Mouse (Mus musculus): ENCODE measurements around the gene Cyb5r3. TPM values are rescaled to one million over a fixed set of nuclear protein-coding genes. Genes with fewer than 3 reads are reported as not detected.

Cyb5r3 gene
- polyA plus RNA-seq, 1 experiment from 2014 or later, result 117 TPM

- H3K9ac ChIP-seq, result no peak overlapping the region
- no peak overlapping the region for H3K27ac ChIP-seq
- 68% methylated on average over 5 of the region's 5 CpGs for WGBS
- H3K4me2 ChIP-seq, result no peak overlapping the region
- H3K27me3 ChIP-seq, result no peaks in the 10 kb centered on the region
- no peak overlapping the region for H3K4me3 ChIP-seq
- no peaks in the 10 kb centered on the region for H3K9me3 ChIP-seq
- H3K36me3 ChIP-seq, result peaks cover 25% of the 10 kb centered on the region
- H3K4me1 ChIP-seq (replicated peaks), result peaks cover 44% of the 10 kb centered on the region
- ATAC-seq (ENCODE audit: low FRiP score), result no peak
Measured at GRCm38 (mm10) chr15:83167126-83167525, 5.3 kb downstream of the Cyb5r3 start.

GRCm38 (mm10) chr15:83166642-83167041 is 5.8 kb downstream of the Cyb5r3 start:
- no peak overlapping the region for H3K4me2 ChIP-seq
- H3K9ac ChIP-seq, result no peak overlapping the region
- no peak overlapping the region for H3K4me3 ChIP-seq
- no peaks in the 10 kb centered on the region for H3K27me3 ChIP-seq
- H3K27ac ChIP-seq, result no peak overlapping the region
- peaks cover 29% of the 10 kb centered on the region for H3K36me3 ChIP-seq
- peaks cover 46% of the 10 kb centered on the region for H3K4me1 ChIP-seq (replicated peaks)
- ATAC-seq (ENCODE audit: low FRiP score), result no peak
- H3K9me3 ChIP-seq, result no peaks in the 10 kb centered on the region
- 83% methylated on average over 3 of the region's 3 CpGs for WGBS

DNA sequence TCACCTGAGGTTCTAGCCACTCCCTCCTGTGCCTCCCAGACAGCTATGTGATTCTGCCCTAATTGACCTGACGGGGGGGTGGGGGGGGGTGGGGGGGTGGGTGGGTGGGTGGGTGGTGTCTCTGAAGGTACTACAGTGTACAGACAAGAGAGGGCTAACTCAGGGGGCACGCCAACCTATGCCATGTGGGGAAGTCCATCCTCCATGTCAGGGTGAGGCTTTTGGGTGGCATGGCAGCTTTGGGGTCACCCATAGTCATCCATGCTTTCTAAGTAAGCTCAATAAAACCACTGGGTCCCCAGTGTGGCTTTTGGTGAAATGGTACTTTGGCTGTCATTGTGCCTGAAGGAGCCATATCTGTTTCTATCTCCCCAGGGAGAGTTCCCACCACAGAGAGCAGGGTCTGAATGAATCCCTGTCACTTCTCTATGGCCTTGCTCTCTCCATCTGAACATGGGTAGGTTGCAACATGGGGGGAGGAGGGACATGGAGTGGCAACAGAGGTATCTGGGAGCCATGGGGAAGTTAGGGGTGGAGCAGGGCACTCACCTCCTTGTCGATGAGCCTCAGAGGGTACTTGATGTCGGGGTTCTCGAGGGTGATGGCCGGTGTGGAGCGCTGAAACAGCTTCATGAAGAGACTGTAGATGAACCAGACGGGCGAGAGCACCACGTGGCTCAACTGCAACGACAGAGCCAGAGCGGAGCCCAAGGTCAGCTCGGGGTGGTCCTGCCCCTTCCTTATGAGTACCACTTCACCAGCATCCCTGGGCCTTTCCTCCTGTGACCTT is 6.7 kb downstream of the Cyb5r3 start:
- 93% methylated on average over 13 of the region's 13 CpGs for WGBS
- no peak overlapping the region for H3K4me2 ChIP-seq

GRCm38 (mm10) chr15:83164971-83165471 is 7.4 kb downstream of the Cyb5r3 start:
- no peak for ATAC-seq (ENCODE audit: low FRiP score)
- Histone ChIP-seq H3K27me3 (no peaks in the 10 kb centered on the region), H3K4me2 (no peak overlapping the region), H3K27ac (no peak overlapping the region), H3K4me1 (replicated peaks) (peaks cover 37% of the 10 kb centered on the region), H3K9ac (no peak overlapping the region), H3K9me3 (no peaks in the 10 kb centered on the region), H3K4me3 (no peak overlapping the region), H3K36me3 (peaks cover 44% of the 10 kb centered on the region)
- 71% methylated on average over 4 of the region's 5 CpGs for WGBS

More for the DNA sequence above, 6.7 kb downstream of the Cyb5r3 start:
- ATAC-seq (ENCODE audit: low FRiP score), result no peak
- no peak overlapping the region for H3K9ac ChIP-seq
- peaks cover 44% of the 10 kb centered on the region for H3K4me1 ChIP-seq (replicated peaks)
- no peaks in the 10 kb centered on the region for H3K9me3 ChIP-seq
- no peak overlapping the region for H3K4me3 ChIP-seq
- H3K36me3 ChIP-seq, result peaks cover 37% of the 10 kb centered on the region
- H3K27ac ChIP-seq, result no peak overlapping the region
- no peaks in the 10 kb centered on the region for H3K27me3 ChIP-seq

GRCm38 (mm10) chr15:83162818-83163485 is 9.4 kb downstream of the Cyb5r3 start:
- ATAC-seq (ENCODE audit: low FRiP score), result no peak
- 87% methylated on average over 11 of the region's 11 CpGs for WGBS
- H3K4me3 ChIP-seq, result no peak overlapping the region

GRCm38 (mm10) chr15:83162001-83162400 is 10.4 kb downstream of the Cyb5r3 start:
- no peaks in the 10 kb centered on the region for H3K27me3 ChIP-seq
- H3K4me3 ChIP-seq, result no peak overlapping the region
- H3K27ac ChIP-seq, result no peak overlapping the region
- WGBS, result 87% methylated on average over 4 of the region's 4 CpGs
- peaks cover 17% of the 10 kb centered on the region for H3K4me1 ChIP-seq (replicated peaks)
- ATAC-seq (ENCODE audit: low FRiP score), result no peak
- H3K9me3 ChIP-seq, result 0 out of 2 replicates have a peak, but pooled peaks cover 3% of the 10 kb centered on the region
- H3K4me2 ChIP-seq, result no peak overlapping the region
- H3K36me3 ChIP-seq, result peaks cover 71% of the 10 kb centered on the region
- H3K9ac ChIP-seq, result 0 out of 2 replicates have a peak overlapping the region, but pooled peaks have one; percentile 24

More at GRCm38 (mm10) chr15:83162818-83163485, 9.4 kb downstream of the Cyb5r3 start:
- Histone ChIP-seq H3K9ac (no peak overlapping the region), H3K27ac (no peak overlapping the region), H3K9me3 (no peaks in the 10 kb centered on the region), H3K27me3 (no peaks in the 10 kb centered on the region), H3K4me1 (replicated peaks) (peaks cover 24% of the 10 kb centered on the region), H3K36me3 (peaks cover 65% of the 10 kb centered on the region), H3K4me2 (no peak overlapping the region)

DNA sequence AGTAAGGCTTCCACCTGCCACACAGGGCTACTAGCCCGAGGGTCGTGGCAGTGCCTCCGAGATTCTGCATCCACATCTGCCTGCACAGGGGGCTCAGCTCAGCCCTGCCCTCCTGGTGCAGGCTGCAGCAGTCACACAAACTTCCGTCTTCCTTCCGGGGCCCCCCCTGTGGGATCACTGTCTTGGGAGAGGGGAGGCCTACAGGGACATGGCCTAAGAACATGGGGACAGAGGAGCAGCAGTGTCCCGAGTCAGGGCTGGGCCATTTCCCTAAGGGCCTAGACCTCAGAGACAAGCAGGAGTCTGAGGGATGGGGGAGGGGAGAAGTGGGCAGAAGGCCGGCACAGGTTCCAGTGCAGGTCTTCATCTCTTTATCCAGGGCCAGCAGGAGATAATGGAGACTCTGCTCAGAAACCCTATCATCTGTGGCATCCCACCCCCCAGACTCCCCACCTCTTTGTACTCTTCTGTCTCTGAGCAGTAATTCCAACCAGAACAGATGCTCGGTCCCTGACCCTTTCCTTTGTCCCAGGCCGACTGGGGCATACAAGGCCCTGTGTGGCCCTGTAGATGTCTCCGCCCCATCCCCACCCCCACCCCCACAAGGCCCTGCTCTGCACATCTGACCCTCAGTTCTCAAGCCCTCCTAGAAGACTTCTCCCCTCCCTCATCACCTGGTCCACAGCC is 11.2 kb downstream of the Cyb5r3 start:
- no peak overlapping the region for H3K4me3 ChIP-seq
- no peak overlapping the region for H3K4me2 ChIP-seq
- H3K9ac ChIP-seq, result peak overlapping the region; percentile 29; the same call in 1 of the 2 replicates
- 0 out of 2 replicates have a peak, but pooled peaks cover 3% of the 10 kb centered on the region for H3K9me3 ChIP-seq
- WGBS, result 30% methylated on average over 10 of the region's 10 CpGs
- H3K4me1 ChIP-seq (replicated peaks), result 0 out of 2 replicates have a peak, but pooled peaks cover 11% of the 10 kb centered on the region
- H3K27ac ChIP-seq, result no peak overlapping the region
- H3K27me3 ChIP-seq, result no peaks in the 10 kb centered on the region
- peaks cover 75% of the 10 kb centered on the region for H3K36me3 ChIP-seq
- ATAC-seq (ENCODE audit: low FRiP score), result no peak

GRCm38 (mm10) chr15:83160561-83160960 is 11.8 kb downstream of the Cyb5r3 start:
- H3K36me3 ChIP-seq, result peaks cover 74% of the 10 kb centered on the region
- H3K9me3 ChIP-seq, result 0 out of 2 replicates have a peak, but pooled peaks cover 3% of the 10 kb centered on the region
- WGBS, result 93% methylated on average over 4 of the region's 4 CpGs
- H3K9ac ChIP-seq, result no peak overlapping the region
- 0 out of 2 replicates have a peak, but pooled peaks cover 11% of the 10 kb centered on the region for H3K4me1 ChIP-seq (replicated peaks)
- no peak overlapping the region for H3K27ac ChIP-seq
- no peak overlapping the region for H3K4me2 ChIP-seq
- ATAC-seq (ENCODE audit: low FRiP score), result no peak
- H3K27me3 ChIP-seq, result no peaks in the 10 kb centered on the region
- H3K4me3 ChIP-seq, result no peak overlapping the region

- no peak overlapping the region for H3K4me2 ChIP-seq
- ATAC-seq (ENCODE audit: low FRiP score), result no peak
- H3K9ac ChIP-seq, result no peak overlapping the region
- H3K36me3 ChIP-seq, result peaks cover 73% of the 10 kb centered on the region
- 0 out of 2 replicates have a peak, but pooled peaks cover 11% of the 10 kb centered on the region for H3K4me1 ChIP-seq (replicated peaks)
- no peaks in the 10 kb centered on the region for H3K27me3 ChIP-seq
- 0 out of 2 replicates have a peak, but pooled peaks cover 3% of the 10 kb centered on the region for H3K9me3 ChIP-seq
- WGBS, result 94% methylated on average over 9 of the region's 9 CpGs
- H3K27ac ChIP-seq, result no peak overlapping the region
- H3K4me3 ChIP-seq, result no peak overlapping the region
Measured at GRCm38 (mm10) chr15:83159823-83160222, 12.6 kb downstream of the Cyb5r3 start.

DNA sequence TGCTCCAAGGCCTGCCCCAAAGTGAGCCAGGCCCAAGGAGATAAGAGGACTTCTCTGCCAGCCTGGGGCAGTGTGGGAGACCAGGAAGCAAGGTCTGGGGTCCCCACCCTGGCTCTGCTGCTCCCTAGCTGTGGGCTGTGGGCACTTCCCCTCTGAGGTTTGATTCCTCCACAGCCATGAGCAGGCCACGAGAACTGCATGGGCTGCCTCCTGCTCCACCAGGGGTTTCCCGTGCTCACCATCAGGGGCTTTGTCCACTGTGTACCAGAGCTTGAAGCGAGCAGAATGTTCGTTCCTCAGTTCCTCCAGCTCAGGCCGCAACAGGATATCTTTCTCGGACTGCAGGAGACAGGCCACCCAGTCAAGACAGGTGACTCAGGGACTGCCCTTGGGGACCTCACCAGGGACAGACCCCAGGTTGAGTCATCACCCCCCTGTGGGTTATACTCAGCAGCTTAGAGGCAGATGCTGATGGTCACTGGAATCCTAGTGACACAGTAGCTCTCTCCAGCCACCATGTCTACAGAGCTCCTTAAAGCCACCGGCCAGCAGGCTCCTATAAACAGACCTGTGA is 13.7 kb downstream of the Cyb5r3 start:
- WGBS, result 90% methylated on average over 7 of the region's 7 CpGs
- no peak overlapping the region for H3K4me2 ChIP-seq
- peaks cover 78% of the 10 kb centered on the region for H3K36me3 ChIP-seq
- no peak overlapping the region for H3K27ac ChIP-seq
- no peak overlapping the region for H3K9ac ChIP-seq
- H3K9me3 ChIP-seq, result 0 out of 2 replicates have a peak, but pooled peaks cover 3% of the 10 kb centered on the region
- 0 out of 2 replicates have a peak, but pooled peaks cover 11% of the 10 kb centered on the region for H3K4me1 ChIP-seq (replicated peaks)
- no peaks in the 10 kb centered on the region for H3K27me3 ChIP-seq
- H3K4me3 ChIP-seq, result no peak overlapping the region
- no peak for ATAC-seq (ENCODE audit: low FRiP score)

GRCm38 (mm10) chr15:83157667-83158064 is 14.7 kb downstream of the Cyb5r3 start:
- Histone ChIP-seq H3K4me2 (no peak overlapping the region), H3K9me3 (0 out of 2 replicates have a peak, but pooled peaks cover 3% of the 10 kb centered on the region), H3K27ac (no peak overlapping the region), H3K36me3 (peaks cover 79% of the 10 kb centered on the region), H3K4me1 (replicated peaks) (0 out of 2 replicates have a peak, but pooled peaks cover 11% of the 10 kb centered on the region), H3K27me3 (no peaks in the 10 kb centered on the region), H3K9ac (no peak overlapping the region), H3K4me3 (no peak overlapping the region)
- WGBS, result 99% methylated on average over 6 of the region's 6 CpGs
- no peak for ATAC-seq (ENCODE audit: low FRiP score)
